Mouse (Mus musculus) liver, embryonic 13.5 days (tissue): ENCODE results near the gene Ephb1. TPM values are rescaled to one million over a fixed set of nuclear protein-coding genes. Genes with fewer than 3 reads are reported as not detected.

ENCODE experiments used
- ATAC-seq: fragments of 200-750 bp; cut with Nextera tagmentation; 2 replicates; pipeline ENCODE4 v1.8.0; 2017; ENCODE audit warnings: low read depth, mild to moderate bottlenecking, moderate number of reproducible peaks, moderate library complexity
- DNase-seq: peaks from one replicate; pipeline ENCODE4 v3.0.0; 2022
- H3K27ac ChIP-seq: fragments of 300-500 bp; sonication (generic); 2 replicates; pipeline ENCODE4 v1.5.1; 2015; ENCODE audit warnings: moderate library complexity, mild to moderate bottlenecking, inconsistent platforms
- H3K27me3 ChIP-seq: fragments of 300-500 bp; sonication (generic); 2 replicates; pipeline ENCODE4 v1.6.1; 2015; ENCODE audit warnings: mild to moderate bottlenecking, inconsistent platforms
- H3K36me3 ChIP-seq: fragments of 300-500 bp; sonication (generic); 2 replicates; pipeline ENCODE4 v1.6.1; 2015; ENCODE audit warnings: mild to moderate bottlenecking, inconsistent platforms
- H3K4me1 ChIP-seq: fragments of 300-500 bp; sonication (generic); replicated peaks from 2 replicates; pipeline ENCODE4 v1.6.1; 2015; ENCODE audit warnings: inconsistent platforms
- H3K4me2 ChIP-seq: fragments of 300-500 bp; sonication (generic); 2 replicates; pipeline ENCODE4 v1.6.1; 2015; ENCODE audit warnings: inconsistent platforms, mild to moderate bottlenecking, moderate library complexity
- H3K4me3 ChIP-seq: fragments of 300-500 bp; sonication (generic); replicated peaks from 2 replicates; pipeline ENCODE4 v1.5.1; 2015; ENCODE audit warnings: mild to moderate bottlenecking, inconsistent platforms
- H3K9ac ChIP-seq: fragments of 300-500 bp; sonication (generic); 2 replicates; pipeline ENCODE4 v1.6.1; 2015; ENCODE audit warnings: mild to moderate bottlenecking, inconsistent platforms
- H3K9me3 ChIP-seq: fragments of 300-500 bp; sonication (generic); replicated peaks from 2 replicates; pipeline ENCODE4 v1.6.1; 2016; ENCODE audit warnings: inconsistent platforms
- WGBS: fragments of 180-500 bp; shearing (Covaris S2); methylation state at CpG from one replicate; pipeline ENCODE4 v1.1.7; 2015; ENCODE audit not compliant: insufficient replicate concordance; 5-methylcytosine and 5-hydroxymethylcytosine counted together
- microRNA-seq: library from miRNA; unstranded; fragments of <30 nt; microRNA quantifications from one replicate; pipeline ENCODE4, GENCODE M21; 2016
- polyA plus RNA-seq: library from polyadenylated mRNA; unstranded; fragments of >200 nt; fragmentation: Nextera tagmentation; extraction: Ambion mirVana; gene quantifications from 2 replicates; pipeline ENCODE4 v1.2.1, GENCODE M21; 2015

Gene Ephb1
- polyA plus RNA-seq, 1 experiment from 2014 or later = 0.20 TPM

DNA sequence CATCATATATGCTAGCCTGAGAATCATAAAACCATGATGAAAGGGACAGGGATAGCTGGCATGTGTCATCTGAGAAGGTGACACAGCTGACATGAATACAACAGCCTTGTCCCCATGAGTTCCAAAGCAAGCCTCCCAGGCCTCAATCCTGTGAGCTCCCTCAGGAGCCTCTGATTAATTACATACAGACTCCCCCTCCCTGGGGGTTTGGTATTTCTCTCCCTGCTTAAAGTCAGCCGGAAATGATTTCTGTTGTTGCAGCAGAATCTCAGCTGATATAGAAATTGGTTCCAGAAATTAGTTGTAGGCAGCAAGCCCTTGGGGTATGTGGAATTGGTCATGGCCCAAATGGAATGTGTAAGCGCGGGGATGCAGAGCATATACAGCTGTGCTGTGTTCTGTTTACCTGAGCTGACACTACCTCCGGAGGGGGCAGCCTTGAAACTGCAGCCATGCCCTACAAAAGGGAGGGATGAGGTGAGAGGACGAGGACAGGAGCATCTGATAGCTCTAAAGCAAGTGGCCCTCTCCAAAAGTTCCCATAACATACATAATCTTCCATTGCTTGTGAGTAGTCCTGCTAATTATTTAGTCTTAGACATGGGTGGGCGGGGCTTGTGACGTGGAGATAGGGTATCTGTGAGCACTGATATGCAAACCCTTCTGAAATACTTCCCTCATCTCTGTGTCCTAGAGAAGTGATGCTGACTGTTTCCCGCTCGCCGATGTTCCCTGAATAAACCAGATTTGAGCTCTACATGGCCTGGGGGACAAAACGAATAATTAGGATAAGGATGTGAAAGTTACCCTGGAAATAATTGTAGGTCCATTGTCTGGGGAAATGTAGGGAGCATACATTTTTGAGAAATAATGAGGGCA lies 477.1 kb downstream of the Ephb1 start:
- Histone ChIP-seq H3K4me3 (no peak overlapping the region), H3K27me3 (no peaks in the 10 kb centered on the region), H3K9ac (no peak overlapping the region), H3K36me3 (no peaks in the 10 kb centered on the region), H3K4me1 (no peaks in the 10 kb centered on the region), H3K9me3 (no peaks in the 10 kb centered on the region), H3K4me2 (no peak overlapping the region), H3K27ac (no peak overlapping the region)
- no peak for ATAC-seq
- WGBS = 62% methylated on average over 11 of the region's 11 CpGs
- no peak for DNase-seq

DNA sequence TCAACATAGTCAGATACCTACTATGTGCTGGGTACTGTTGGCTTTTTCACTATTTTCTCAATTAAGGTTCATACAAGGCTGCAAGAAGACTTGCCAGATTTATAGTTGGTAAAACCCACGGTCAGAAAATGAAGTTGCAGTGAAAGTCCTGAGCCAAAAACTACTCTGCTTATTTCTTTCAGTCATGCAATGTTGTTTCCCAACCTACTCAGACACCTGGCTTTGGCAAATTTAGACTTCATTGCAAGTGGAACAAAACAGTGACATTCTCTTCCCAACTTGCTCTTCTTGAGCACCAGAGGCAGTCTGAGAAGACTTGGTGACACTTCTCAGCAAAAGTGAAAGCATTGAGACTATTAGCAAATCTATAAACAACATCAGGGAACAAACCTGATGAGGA lies 479.2 kb downstream of the Ephb1 start:
- DNase-seq (no peak), ATAC-seq (no peak)
- Histone ChIP-seq H3K27ac (no peak overlapping the region), H3K36me3 (no peaks in the 10 kb centered on the region), H3K4me2 (no peak overlapping the region), H3K27me3 (no peaks in the 10 kb centered on the region), H3K4me3 (no peak overlapping the region), H3K4me1 (no peaks in the 10 kb centered on the region), H3K9me3 (no peaks in the 10 kb centered on the region), H3K9ac (no peak overlapping the region)
- 57% methylated on average over 1 of the region's 1 CpGs for WGBS

Small RNA genes within 50 kb of the gene (microRNA-seq; reads per million reads assigned to microRNA genes)
- gene Mir7243 = not detected

Other genes with a start within 250 kb of the Ephb1 start
- 0.03 TPM in 1 of 2 replicates, not detected in the other for gene Ky, start 151.1 kb upstream of the Ephb1 start, polyA plus RNA-seq